Mouse (Mus musculus): ENCODE data around the gene Acer3. TPM values are rescaled to one million over a fixed set of nuclear protein-coding genes. Genes with fewer than 3 reads are reported as not detected.

Gene Acer3
- polyA plus RNA-seq, 1 experiment from 2014 or later, result 18.9 TPM

DNA sequence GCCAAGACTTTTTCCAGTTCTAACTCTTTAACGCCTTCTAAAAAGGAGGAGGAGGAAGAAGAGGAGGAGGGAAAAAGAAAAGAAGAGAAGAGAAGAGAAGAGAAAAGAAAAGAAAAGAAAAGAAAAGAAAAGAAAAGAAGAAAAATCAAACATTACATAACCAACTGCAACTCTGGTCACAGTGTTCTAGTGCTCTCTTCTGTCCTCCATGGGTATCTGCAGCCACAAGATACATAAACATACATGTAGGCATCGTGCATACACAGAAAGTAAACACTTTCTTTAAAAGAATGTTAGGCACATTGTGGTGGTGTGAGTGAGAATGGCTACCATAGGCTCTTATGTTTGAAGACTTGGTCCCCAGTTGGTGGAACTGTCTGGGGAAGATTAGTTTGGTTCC lies 5.9 kb downstream of the Acer3 start:
- 72% methylated on average over 2 of the region's 2 CpGs for WGBS
- Histone ChIP-seq H3K9ac (replicated peaks; ENCODE audit: low read length) (no peak overlapping the region), H3K27ac (replicated peaks; ENCODE audit: low read depth, low read length) (no peak overlapping the region), H3K9me3 (ENCODE audit: control insufficient read depth, low read length) (no peaks in the 10 kb centered on the region), H3K27me3 (ENCODE audit: control insufficient read depth, insufficient read depth, low read length) (no peaks in the 10 kb centered on the region), H3K4me3 (replicated peaks; ENCODE audit: low read depth, low read length) (no peak overlapping the region), H3K36me3 (ENCODE audit: control insufficient read depth, insufficient read depth, low read length) (no peaks in the 10 kb centered on the region), H3K4me1 (ENCODE audit: control insufficient read depth, insufficient read depth, low read length) (no peaks in the 10 kb centered on the region), H3K4me2 (ENCODE audit: low read length) (no peak overlapping the region)
- ATAC-seq (ENCODE audit: low FRiP score, low TSS enrichment) (no peak), DNase-seq (no peak)

DNA sequence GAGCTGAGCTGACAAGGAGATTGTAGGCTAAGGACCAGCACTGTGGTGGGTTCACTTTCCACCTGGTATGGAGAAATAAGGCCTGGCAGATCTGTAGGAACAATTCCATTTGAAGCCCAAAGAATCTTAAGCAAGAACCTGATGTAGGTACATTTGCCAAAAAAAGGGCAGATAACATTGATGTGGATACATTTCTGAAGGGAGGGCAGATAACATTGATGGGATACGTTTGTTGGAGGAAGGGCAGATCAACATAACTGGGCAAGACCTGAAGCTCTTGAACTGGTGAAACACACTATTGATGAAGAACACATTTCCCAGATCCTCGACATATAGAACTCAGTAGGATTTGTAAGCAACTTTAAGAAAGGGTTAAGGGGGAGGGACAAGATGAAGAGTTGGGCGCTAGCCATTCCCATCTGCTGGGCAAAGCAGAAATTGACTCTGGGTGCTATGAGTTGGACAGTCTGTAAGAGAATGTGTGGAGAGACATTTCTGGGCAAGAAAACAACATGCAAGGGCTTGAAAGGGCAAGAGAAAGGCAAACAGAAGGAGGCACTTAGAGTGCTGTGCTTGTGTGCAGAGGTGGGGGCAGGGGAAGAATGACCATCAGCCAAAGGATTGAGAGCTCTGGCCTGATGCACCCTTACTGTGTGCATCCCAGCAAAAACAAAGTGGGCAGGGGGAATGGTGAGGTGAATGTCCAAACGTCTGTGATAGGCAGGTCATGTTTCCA lies 8.7 kb downstream of the Acer3 start:
- WGBS, result 75% methylated on average over 4 of the region's 4 CpGs

DNA sequence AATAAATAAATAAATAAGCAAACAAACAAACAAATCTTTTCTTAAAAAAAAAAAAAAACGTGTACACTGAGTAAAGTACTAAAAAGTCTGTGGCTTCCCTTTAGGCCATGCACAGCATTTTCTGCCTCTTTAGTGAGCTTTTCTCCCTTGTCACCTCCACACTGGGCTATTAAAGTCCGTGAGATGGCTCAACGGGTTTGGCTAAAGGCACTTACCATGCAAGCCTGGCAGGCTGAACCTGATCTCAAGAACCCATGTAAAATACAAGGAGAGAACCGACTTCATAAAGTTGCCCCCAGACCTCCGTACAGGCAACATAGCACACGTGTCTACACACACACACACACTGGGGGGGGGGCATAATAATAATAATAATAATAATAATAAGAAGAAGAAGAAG lies 10.7 kb downstream of the Acer3 start:
- no peak for DNase-seq
- WGBS, result 63% methylated on average over 6 of the region's 6 CpGs
- Histone ChIP-seq H3K36me3 (ENCODE audit: control insufficient read depth, insufficient read depth, low read length) (no peaks in the 10 kb centered on the region), H3K4me3 (replicated peaks; ENCODE audit: low read depth, low read length) (no peak overlapping the region), H3K27ac (replicated peaks; ENCODE audit: low read depth, low read length) (no peak overlapping the region), H3K4me1 (ENCODE audit: control insufficient read depth, insufficient read depth, low read length) (no peaks in the 10 kb centered on the region), H3K9ac (replicated peaks; ENCODE audit: low read length) (no peak overlapping the region), H3K9me3 (ENCODE audit: control insufficient read depth, low read length) (no peaks in the 10 kb centered on the region), H3K4me2 (ENCODE audit: low read length) (no peak overlapping the region), H3K27me3 (ENCODE audit: control insufficient read depth, insufficient read depth, low read length) (no peaks in the 10 kb centered on the region)
- no peak for ATAC-seq (ENCODE audit: low FRiP score, low TSS enrichment)

More for the DNA sequence above, 8.7 kb downstream of the Acer3 start:
- ATAC-seq (ENCODE audit: low FRiP score, low TSS enrichment), result no peak
- no peak for DNase-seq
- Histone ChIP-seq H3K9me3 (ENCODE audit: control insufficient read depth, low read length) (no peaks in the 10 kb centered on the region), H3K4me1 (ENCODE audit: control insufficient read depth, insufficient read depth, low read length) (no peaks in the 10 kb centered on the region), H3K27ac (replicated peaks; ENCODE audit: low read depth, low read length) (no peak overlapping the region), H3K4me2 (ENCODE audit: low read length) (no peak overlapping the region), H3K27me3 (ENCODE audit: control insufficient read depth, insufficient read depth, low read length) (no peaks in the 10 kb centered on the region), H3K9ac (replicated peaks; ENCODE audit: low read length) (no peak overlapping the region), H3K36me3 (ENCODE audit: control insufficient read depth, insufficient read depth, low read length) (no peaks in the 10 kb centered on the region), H3K4me3 (replicated peaks; ENCODE audit: low read depth, low read length) (no peak overlapping the region)

DNA sequence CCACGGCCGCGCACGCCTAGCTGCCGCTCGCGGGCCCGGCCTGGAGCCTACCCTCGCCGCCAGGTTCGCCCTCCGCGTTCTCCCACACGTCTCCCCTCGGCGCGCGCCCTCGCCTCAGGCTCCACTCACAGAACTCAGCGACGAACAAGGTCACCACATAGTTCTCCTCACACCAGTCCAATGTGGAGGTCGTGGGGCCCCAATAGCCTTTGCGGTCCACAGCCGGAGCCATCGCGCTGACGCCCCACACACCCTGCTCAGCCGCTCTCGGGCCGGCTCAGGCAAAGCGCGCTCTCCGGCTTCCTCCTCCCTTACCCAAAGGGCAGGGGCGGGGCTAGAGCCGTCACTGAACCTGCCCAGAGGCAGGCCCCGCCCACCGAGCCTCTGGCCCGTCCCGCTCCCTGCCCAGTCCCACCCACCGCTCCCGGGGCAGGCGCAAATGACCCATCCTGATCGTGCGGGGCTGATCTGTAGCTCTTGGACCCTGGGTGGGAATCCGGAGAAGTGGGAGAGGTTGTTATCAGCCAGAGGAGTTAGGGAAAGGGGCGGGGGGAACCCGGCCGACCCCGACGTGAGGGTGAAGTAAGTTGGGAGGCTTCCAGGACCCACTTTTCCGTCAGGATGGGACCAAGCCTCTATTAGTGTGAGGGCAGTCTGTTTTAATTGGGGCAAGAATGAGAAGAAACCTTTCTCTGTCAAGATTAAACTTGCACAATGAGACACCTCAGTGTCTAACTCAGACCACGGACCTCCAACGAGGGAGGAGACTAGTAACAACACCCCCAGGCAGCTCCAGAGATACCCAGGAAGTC lies 11.6 kb downstream of the Acer3 start:
- Histone ChIP-seq H3K4me2 (ENCODE audit: low read length) (peak overlapping the region; percentile 77), H3K9me3 (ENCODE audit: control insufficient read depth, low read length) (no peaks in the 10 kb centered on the region), H3K27me3 (ENCODE audit: control insufficient read depth, insufficient read depth, low read length) (no peaks in the 10 kb centered on the region), H3K27ac (replicated peaks; ENCODE audit: low read depth, low read length) (peak overlapping the region; percentile 63), H3K9ac (replicated peaks; ENCODE audit: low read length) (peak overlapping the region; percentile 78), H3K36me3 (ENCODE audit: control insufficient read depth, insufficient read depth, low read length) (no peaks in the 10 kb centered on the region), H3K4me3 (replicated peaks; ENCODE audit: low read depth, low read length) (peak overlapping the region; percentile 79), H3K4me1 (ENCODE audit: control insufficient read depth, insufficient read depth, low read length) (no peaks in the 10 kb centered on the region)
- peak; percentile 95 for DNase-seq
- under 1% methylated on average over 53 of the region's 53 CpGs for WGBS
- ATAC-seq (ENCODE audit: low FRiP score, low TSS enrichment), result peak; percentile 98

DNA sequence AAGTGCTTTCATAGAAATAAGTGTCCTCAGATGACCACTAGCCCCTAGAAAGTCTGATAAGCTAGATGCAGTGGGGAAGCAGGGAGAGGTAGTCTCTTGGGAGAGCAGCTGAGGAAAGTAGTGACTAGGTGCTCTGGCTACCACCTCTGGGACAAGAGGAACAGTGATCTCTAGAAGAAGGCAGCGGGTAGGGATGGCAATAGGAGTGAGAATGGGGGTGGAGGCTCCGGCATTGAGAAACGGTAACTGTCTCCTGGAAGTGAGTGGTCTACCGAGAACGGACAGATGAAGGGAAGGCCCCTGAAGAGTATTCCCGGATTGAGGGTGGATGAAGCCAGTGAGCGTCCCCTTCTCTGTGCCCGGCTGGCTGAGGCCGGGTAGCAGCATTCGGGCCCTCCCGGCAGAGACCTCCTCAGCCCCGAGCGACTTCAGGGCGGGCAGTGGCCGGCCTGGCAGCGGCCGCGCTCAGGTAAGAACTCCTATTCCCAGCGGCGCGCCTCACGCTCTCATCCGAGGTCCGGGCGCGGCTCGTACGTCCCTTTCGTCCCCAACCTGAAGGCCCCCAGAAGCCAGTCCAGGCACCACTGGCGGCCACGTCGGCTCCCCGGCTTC lies 12.3 kb downstream of the Acer3 start:
- ATAC-seq (ENCODE audit: low FRiP score, low TSS enrichment) (peak; percentile 56; the same call in 1 of the 2 replicates), DNase-seq (no peak)
- Histone ChIP-seq H3K27me3 (ENCODE audit: control insufficient read depth, insufficient read depth, low read length) (no peaks in the 10 kb centered on the region), H3K4me2 (ENCODE audit: low read length) (peak overlapping the region; percentile 77), H3K9ac (replicated peaks; ENCODE audit: low read length) (peak overlapping the region; percentile 78), H3K27ac (replicated peaks; ENCODE audit: low read depth, low read length) (peak overlapping the region; percentile 63), H3K4me1 (ENCODE audit: control insufficient read depth, insufficient read depth, low read length) (no peaks in the 10 kb centered on the region), H3K9me3 (ENCODE audit: control insufficient read depth, low read length) (no peaks in the 10 kb centered on the region), H3K36me3 (ENCODE audit: control insufficient read depth, insufficient read depth, low read length) (no peaks in the 10 kb centered on the region), H3K4me3 (replicated peaks; ENCODE audit: low read depth, low read length) (peak overlapping the region; percentile 79)
- WGBS, result 0% methylated on average over 33 of the region's 33 CpGs

DNA sequence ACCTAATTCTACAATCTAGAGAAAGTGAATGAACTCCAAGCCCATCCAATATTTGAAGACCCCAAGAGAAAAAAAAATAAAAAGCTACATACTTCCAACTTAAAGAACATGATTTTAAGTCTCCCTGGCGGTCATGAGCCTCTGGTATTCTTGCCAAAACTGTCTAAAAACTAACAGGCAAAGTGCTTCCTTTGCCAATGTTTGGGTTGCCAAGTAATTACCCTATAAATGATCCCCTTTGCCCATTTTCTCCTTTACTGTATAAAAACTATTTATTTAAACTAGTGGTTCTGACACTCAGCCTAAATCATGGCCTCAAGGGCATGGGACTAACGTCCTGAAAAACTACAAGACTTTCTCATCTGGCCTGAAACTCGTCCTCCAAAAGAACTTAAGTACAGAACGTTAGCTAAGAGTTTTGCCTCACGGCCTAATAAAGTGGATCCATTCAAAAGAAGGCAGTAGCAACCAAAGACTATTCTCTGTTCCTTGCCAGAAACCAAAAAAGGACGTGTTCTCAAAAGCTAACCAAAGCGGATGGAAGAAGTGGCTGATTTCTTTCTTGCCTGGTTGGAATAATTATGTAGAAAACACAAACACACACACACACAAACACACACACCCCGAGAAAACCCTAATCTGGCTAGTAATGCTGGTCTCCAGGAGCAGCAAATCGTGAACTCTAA lies 12.9 kb downstream of the Acer3 start:
- peak; percentile 11 for DNase-seq
- no peaks in the 10 kb centered on the region for H3K27me3 ChIP-seq (ENCODE audit: control insufficient read depth, insufficient read depth, low read length)
- H3K4me3 ChIP-seq (replicated peaks; ENCODE audit: low read depth, low read length), result peak overlapping the region; percentile 79
- 56% methylated on average over 9 of the region's 9 CpGs for WGBS
- H3K9ac ChIP-seq (replicated peaks; ENCODE audit: low read length), result peak overlapping the region; percentile 78
- H3K27ac ChIP-seq (replicated peaks; ENCODE audit: low read depth, low read length), result no peak overlapping the region
- no peaks in the 10 kb centered on the region for H3K36me3 ChIP-seq (ENCODE audit: control insufficient read depth, insufficient read depth, low read length)
- H3K9me3 ChIP-seq (ENCODE audit: control insufficient read depth, low read length), result no peaks in the 10 kb centered on the region
- H3K4me1 ChIP-seq (ENCODE audit: control insufficient read depth, insufficient read depth, low read length), result no peaks in the 10 kb centered on the region
- H3K4me2 ChIP-seq (ENCODE audit: low read length), result peak overlapping the region; percentile 77
- no peak for ATAC-seq (ENCODE audit: low FRiP score, low TSS enrichment)

DNA sequence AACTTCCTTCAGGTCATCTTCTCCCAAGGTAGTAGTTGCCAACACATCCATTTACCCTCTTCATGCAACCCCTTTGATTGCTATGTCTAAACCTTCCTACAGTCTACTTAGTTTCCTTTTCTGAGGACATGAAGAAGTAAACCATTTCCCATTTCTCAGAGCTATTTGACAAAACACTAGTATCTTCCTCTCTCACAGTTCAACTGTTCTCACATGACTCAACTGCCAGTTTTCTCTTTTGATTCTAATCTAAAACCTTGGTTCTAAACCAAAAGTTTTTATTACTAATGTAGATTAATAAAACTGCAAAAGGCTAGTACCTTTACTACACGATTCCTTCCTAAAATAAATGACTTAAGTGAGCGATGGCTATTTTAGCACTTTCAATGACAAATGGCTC lies 13.6 kb downstream of the Acer3 start:
- WGBS, result 94% methylated on average over 2 of the region's 2 CpGs
- Histone ChIP-seq H3K4me2 (ENCODE audit: low read length) (no peak overlapping the region), H3K27ac (replicated peaks; ENCODE audit: low read depth, low read length) (no peak overlapping the region), H3K4me3 (replicated peaks; ENCODE audit: low read depth, low read length) (no peak overlapping the region), H3K9me3 (ENCODE audit: control insufficient read depth, low read length) (no peaks in the 10 kb centered on the region), H3K27me3 (ENCODE audit: control insufficient read depth, insufficient read depth, low read length) (no peaks in the 10 kb centered on the region), H3K4me1 (ENCODE audit: control insufficient read depth, insufficient read depth, low read length) (no peaks in the 10 kb centered on the region), H3K36me3 (ENCODE audit: control insufficient read depth, insufficient read depth, low read length) (no peaks in the 10 kb centered on the region), H3K9ac (replicated peaks; ENCODE audit: low read length) (no peak overlapping the region)
- DNase-seq (no peak), ATAC-seq (ENCODE audit: low FRiP score, low TSS enrichment) (no peak)

DNA sequence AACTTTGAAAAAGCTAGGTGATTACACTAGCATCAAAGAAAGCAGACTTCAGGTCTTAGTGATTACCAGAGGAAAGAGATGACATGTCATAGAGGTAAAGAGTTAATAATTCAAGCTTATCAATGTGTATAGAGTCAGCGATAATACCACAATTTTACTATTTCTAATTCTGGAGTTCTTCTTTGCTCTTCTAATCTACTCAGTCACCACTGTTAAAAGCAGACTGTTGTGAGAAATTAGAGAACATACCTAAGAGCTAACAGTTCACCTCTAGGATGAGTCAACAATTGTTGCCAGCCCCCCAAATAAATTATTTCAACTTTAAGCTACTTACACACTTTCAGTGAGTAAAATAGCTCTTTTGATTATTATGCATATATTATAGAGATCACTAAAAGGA lies 28.1 kb downstream of the Acer3 start:
- no peaks in the 10 kb centered on the region for H3K9me3 ChIP-seq (ENCODE audit: control insufficient read depth, low read length)
- no peaks in the 10 kb centered on the region for H3K4me1 ChIP-seq (ENCODE audit: control insufficient read depth, insufficient read depth, low read length)
- 98% methylated on average over 1 of the region's 1 CpGs for WGBS
- no peak overlapping the region for H3K4me2 ChIP-seq (ENCODE audit: low read length)
- DNase-seq, result no peak
- no peak for ATAC-seq (ENCODE audit: low FRiP score, low TSS enrichment)
- no peaks in the 10 kb centered on the region for H3K36me3 ChIP-seq (ENCODE audit: control insufficient read depth, insufficient read depth, low read length)
- H3K4me3 ChIP-seq (replicated peaks; ENCODE audit: low read depth, low read length), result no peak overlapping the region
- H3K9ac ChIP-seq (replicated peaks; ENCODE audit: low read length), result no peak overlapping the region
- H3K27me3 ChIP-seq (ENCODE audit: control insufficient read depth, insufficient read depth, low read length), result no peaks in the 10 kb centered on the region
- no peak overlapping the region for H3K27ac ChIP-seq (replicated peaks; ENCODE audit: low read depth, low read length)

Measured in midbrain, embryonic 14.5 days (tissue).